Mouse (Mus musculus): ENCODE data around the gene AW822073.
"Not testable (repeated sequence)": the region's sequence is repeated elsewhere in the genome, so short reads cannot be mapped to it uniquely, and the experiment has no call there.

The AW822073 gene

GRCm38 (mm10) chr10:58224827-58225785, at the start of gene AW822073:
TSS of gene AW822073 (minus strand) at chr10:58224930.
- not testable (repeated sequence) for DNase-seq (ENCODE audit: low read depth)

GRCm38 (mm10) chr10:58258466-58258865, 33.7 kb upstream of the AW822073 start:
- DNase-seq (ENCODE audit: low read depth) = peak; percentile 47

DNA sequence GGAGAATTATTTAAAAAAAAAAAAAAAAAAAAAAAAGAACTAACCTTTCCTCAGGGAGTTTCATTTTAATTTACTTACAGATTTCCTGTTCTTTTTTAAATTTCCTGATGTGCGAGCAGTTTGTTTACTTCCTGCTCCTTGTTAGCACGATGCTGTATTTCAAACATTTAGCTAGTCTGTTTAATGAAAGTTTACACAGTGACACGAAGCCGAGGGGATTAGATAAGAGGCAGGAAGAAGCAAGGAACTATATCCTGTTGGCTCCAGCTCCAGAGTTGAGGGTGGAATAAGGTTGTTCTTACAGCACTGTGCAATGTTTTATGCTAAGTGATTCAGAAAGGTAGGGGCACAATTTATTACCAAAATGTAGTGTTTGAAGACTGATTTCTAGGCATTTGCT, 31.2 kb upstream of the AW822073 start:
- DNase-seq (ENCODE audit: low read depth) = peak; percentile 9

DNA sequence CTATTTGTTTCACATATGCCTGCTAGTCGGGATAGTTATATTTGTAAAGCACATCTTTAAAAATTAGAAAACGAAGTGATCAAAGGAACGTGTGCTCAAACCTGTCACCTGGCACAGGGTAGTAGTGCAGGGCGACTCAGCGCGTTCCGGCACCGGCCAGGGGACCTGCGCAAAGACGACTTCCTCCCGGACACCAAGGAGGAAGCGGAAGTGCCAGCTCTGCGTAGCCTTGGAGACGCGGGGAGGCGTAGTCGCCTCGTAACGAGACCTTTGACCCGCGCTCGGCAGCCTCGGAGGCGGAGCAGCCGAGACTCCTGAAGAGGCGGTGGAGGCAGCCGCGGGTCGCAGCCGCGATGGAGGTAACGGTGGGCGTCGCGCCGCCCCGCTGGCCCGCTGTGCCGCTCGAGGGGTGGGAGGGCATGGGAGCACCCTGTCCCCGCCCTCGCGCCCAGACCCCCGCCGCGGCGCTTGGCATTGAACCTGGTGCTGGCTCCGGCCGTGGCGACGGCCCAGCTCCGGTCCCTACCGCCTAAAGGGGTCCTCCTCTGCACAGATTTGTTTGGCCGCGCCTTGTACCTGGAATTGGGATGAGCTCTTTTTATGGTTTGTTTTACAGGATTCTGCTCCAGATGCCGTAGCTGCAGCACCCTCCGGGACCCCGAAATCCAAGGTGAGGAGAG, 30.6 kb upstream of the AW822073 start, which contains the start of gene Gcc2:
Gene Gcc2, plus strand, starts transcription at position 285 of the 680 bp plus-strand sequence.
- peak; percentile 95 for DNase-seq (ENCODE audit: low read depth)

GRCm38 (mm10) chr10:58254635-58255175, 30.0 kb upstream of the AW822073 start:
- peak; percentile 16 for DNase-seq (ENCODE audit: low read depth)

DNA sequence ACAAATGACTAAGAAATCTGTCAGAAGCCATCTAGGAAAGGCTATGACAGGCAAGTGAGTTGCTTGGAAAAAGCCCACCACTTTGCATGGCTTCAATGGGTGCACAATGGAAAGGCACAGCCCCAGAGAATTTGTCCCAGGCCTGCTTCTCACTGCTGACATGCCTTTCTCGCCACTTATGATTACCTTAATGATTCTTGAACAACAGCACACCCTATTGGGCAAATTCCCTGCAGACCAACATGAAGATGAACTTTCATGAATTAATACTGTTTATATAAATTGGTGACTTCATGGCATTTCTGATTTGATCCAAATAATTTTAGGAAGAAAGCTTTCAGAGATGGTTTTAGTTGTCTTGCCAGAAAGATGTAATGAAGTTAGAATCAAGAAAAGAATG, 24.8 kb upstream of the AW822073 start:
- peak; percentile 20 for DNase-seq (ENCODE audit: low read depth)

GRCm38 (mm10) chr10:58238984-58239740, 14.4 kb upstream of the AW822073 start:
- not testable (repeated sequence) for DNase-seq (ENCODE audit: low read depth)

- no peak for DNase-seq (ENCODE audit: low read depth)
Observed at GRCm38 (mm10) chr10:58236613-58237012, 11.9 kb upstream of the AW822073 start, which contains the start of gene Gm4981. TSS of gene Gm4981 (minus strand) at chr10:58236701.

- DNase-seq (ENCODE audit: low read depth) = not testable (repeated sequence)
Observed at GRCm38 (mm10) chr10:58234985-58235384, 10.3 kb upstream of the AW822073 start.

DNA sequence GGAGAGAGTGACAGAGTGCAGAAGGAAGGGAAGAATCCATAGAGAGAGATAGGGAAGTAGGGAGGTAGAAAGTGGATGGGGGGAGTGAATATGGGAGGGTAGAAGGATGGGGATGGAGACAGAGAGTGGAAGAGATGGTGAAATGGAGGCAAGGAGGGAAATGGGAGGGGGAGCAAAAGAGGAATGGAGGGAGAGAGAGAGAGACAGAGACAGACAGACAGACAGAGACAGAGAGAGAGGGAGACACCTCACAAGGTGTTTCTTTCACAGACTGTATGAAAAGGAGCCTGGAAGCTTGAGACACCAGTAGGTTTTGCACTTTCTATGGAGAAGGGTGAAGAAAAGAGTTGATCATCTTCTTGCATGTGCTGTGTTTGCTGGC, 9.0 kb upstream of the AW822073 start:
- DNase-seq (ENCODE audit: low read depth) = not testable (repeated sequence)

DNA sequence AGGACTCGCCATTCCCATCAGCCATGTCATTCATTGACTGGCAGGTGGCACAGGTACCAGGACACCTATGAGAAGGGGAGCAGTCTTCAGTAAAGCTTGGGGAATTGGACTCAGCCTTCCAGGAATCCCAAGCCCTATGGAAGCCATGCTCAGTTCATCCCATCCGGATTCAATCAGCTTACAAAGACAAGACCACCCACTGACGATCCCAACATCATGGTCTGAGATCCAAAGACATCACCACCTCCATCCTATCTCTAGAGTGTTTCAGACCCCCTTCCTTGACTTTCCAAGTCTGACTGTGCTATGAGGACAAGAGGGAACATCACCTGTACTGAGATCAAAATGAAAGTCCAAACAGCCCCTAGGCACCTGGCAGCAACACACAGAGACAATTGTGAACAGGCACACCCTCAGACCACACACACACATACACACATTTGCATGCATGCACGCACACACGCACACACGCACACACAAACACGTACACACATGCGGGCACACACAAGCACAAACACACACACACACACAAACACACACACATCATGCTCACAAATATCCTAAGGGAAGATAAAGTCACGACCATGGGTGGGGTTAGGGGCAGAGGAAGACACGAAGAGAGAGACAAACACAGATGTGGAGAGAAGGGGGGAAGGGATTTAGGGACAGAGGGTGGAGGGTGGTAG, 8.5 kb upstream of the AW822073 start:
- DNase-seq (ENCODE audit: low read depth) = not testable (repeated sequence)

- DNase-seq (ENCODE audit: low read depth) = not testable (repeated sequence)
Observed at GRCm38 (mm10) chr10:58232641-58232969, 7.9 kb upstream of the AW822073 start, which contains the start of gene Duxf3. TSS of gene Duxf3 (minus strand) at chr10:58232675.

DNA sequence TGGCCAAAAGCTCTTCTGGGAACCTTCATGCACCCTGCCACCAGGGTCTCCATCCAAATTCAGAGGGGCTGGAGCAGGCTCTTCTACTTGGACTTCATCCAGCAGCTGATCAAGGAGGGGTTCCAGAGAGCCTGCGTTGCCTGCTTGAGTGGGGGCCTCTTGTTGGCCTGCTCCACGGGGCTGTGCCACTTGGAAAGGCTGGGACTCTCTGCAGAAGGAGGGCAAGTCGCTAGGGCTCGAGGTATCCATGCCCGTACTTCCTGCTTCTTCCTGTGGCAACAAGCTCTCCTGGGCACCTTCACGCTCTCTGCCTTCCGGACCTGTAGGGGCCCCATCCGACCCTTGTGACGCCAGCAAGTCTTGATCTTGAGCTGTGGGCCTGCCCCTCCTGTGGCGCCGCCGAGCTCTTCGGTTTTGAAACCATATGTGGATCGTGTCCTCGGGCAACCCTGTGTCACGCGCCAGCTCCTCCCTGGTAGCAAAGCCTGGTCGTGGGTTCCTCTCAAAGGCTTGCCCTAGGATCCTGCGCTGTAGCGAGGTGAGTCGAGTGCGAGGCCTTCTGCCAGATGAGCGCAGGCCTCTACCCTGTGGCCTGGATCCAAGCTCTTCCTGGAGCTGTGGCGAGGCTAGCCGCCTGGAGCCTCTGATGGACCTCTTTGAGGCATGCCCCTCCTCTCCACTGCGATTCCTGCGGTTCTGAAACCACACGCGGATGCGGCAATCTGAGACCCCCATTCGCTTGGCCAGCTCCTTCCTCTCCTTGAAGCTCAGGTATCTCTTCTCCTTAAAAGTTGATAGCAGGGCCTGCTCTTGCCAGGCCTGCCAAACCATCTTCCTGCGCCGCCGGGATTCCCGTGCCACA, 7.3 kb upstream of the AW822073 start:
- peak; percentile 30 for DNase-seq (ENCODE audit: low read depth)

- DNase-seq (ENCODE audit: low read depth) = not testable (repeated sequence)
Observed at GRCm38 (mm10) chr10:58231088-58231487, 6.4 kb upstream of the AW822073 start.

DNA sequence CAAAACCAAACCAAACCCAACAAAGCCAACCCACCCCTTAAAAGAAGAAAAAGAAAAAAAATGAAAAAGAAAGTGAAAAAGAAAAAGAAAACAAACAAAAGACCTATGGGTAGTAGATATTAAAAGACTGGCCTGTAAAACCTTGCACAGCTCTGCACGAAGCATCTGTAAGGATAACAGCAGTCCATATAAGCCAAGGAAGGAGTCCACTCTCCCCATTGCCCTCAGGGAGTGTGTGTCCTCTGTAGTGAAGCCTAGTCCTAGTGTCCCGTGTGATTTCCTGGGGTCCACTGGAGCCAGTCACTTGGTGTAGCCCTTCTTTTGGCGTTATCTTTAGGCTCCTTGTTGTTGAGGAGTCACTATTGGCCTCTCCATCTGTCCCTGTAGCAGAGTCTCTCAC, 5.3 kb upstream of the AW822073 start:
- DNase-seq (ENCODE audit: low read depth) = not testable (repeated sequence)

DNA sequence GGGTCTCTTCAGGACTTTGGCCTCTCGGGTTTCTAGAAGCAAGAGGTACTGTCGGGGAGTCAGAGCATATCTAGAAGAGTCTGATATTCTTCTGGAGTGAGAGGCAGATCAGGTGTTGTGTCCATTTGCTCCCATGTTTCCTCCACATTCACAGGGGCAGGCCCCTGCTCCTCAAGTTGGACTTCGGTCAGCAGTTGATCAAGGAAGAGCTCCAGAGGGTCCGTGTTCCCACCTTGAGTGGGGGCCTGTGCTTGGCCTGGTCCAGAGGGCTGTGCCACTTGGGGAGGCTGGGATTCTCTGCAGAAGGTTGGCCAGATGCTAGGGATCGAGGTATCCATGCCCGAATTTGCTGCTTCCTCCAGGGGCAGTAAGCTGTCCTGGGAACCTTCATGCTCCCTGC, 3.1 kb upstream of the AW822073 start:
- not testable (repeated sequence) for DNase-seq (ENCODE audit: low read depth)

DNA sequence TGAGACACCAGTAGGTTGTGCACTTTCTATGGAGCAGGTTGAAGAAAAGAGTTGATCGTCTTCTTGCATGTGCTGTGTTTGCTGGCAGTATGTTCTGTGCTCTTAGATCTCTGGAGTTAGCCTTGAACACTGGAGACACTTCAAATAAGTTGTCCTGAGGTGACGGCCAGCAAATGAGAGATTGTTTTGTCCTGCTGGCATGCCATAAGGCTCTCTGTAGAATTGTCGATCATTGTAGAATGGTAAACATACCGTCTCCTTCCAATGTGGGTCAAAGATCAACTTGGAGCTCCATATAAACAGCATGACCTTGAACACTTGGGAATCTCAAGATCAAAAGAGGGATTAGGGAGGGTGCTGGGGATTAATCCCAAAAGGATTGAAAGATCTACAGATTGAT, 1.6 kb upstream of the AW822073 start:
- DNase-seq (ENCODE audit: low read depth) = peak; percentile 21

GRCm38 (mm10) chr10:58223972-58224805, 541 bp downstream of the AW822073 start:
- peak; percentile 15 for DNase-seq (ENCODE audit: low read depth)

GRCm38 (mm10) chr10:58223161-58223560, 1.6 kb downstream of the AW822073 start:
- DNase-seq (ENCODE audit: low read depth) = not testable (repeated sequence)
